ENCODE assay signal across 8 mouse cellular contexts in genomic region chr7:35269443-35270024, GRCm38 (mm10). TPM values are rescaled to one million over a fixed set of nuclear protein-coding genes. Genes with fewer than 3 reads are reported as not detected.
DNase-seq lines count a peak whose midpoint lies in the region; ATAC-seq lines count a peak whose summit lies in the region.

No protein-coding gene starts in this region.

- DNase-seq in frontal cortex, postnatal 36 days (ENCODE audit: low spot score in 2 of 2) = no peak
- DNase-seq in c-Kit-positive CD71-positive TER-119-positive erythroid progenitor cells, embryonic 14.5 days (ENCODE audit: low spot score) = peak; percentile 17
- DNase-seq in midbrain, embryonic 14.5 days = peak; percentile 66
- DNase-seq in thymus, postnatal 0 days (ENCODE audit: low spot score) = peak; percentile 47

- peak overlapping the region; percentile 54 for H3K4me2 ChIP-seq in forebrain, embryonic 15.5 days (replicated peaks)
- H3K4me2 ChIP-seq in hindbrain, embryonic 12.5 days (replicated peaks) = peak overlapping the region; percentile 63
- peak overlapping the region; percentile 49 for H3K4me2 ChIP-seq in limb, embryonic 15.5 days
- H3K4me2 ChIP-seq in midbrain, embryonic 14.5 days (ENCODE audit: low read length) = peak overlapping the region; percentile 65

- peaks cover 4% of the 10 kb centered on the region; the same call in 1 of the 2 replicates for H3K36me3 ChIP-seq in forebrain, embryonic 15.5 days
- H3K36me3 ChIP-seq in hindbrain, embryonic 12.5 days = peaks cover 5% of the 10 kb centered on the region
- no peaks in the 10 kb centered on the region for H3K36me3 ChIP-seq in limb, embryonic 15.5 days
- H3K36me3 ChIP-seq in midbrain, embryonic 14.5 days (ENCODE audit: control insufficient read depth, insufficient read depth, low read length) = 0 out of 2 replicates have a peak, but pooled peaks cover 3% of the 10 kb centered on the region

- H3K27me3 ChIP-seq in forebrain, embryonic 15.5 days = no peaks in the 10 kb centered on the region
- H3K27me3 ChIP-seq in hindbrain, embryonic 12.5 days = no peaks in the 10 kb centered on the region
- no peaks in the 10 kb centered on the region for H3K27me3 ChIP-seq in limb, embryonic 15.5 days
- H3K27me3 ChIP-seq in midbrain, embryonic 14.5 days (ENCODE audit: control insufficient read depth, insufficient read depth, low read length) = no peaks in the 10 kb centered on the region

- ATAC-seq in frontal cortex, adult (ENCODE audit: low TSS enrichment) = peak; percentile 31; the same call in 1 of the 2 replicates
- peak; percentile 64; the same call in 1 of the 2 replicates for ATAC-seq in forebrain, embryonic 15.5 days (replicated peaks)
- peak; percentile 54 for ATAC-seq in hindbrain, embryonic 12.5 days (ENCODE audit: low FRiP score)
- ATAC-seq in limb, embryonic 15.5 days (ENCODE audit: insufficient number of reproducible peaks, low FRiP score, low TSS enrichment, low read depth) = no peak
- ATAC-seq in midbrain, embryonic 14.5 days (ENCODE audit: low FRiP score, low TSS enrichment) = no peak

- WGBS in forebrain, embryonic 15.5 days = 10% methylated on average over 21 of the region's 21 CpGs
- WGBS in hindbrain, embryonic 12.5 days = 7% methylated on average over 21 of the region's 21 CpGs
- WGBS in limb, embryonic 15.5 days = 6% methylated on average over 21 of the region's 21 CpGs
- WGBS in midbrain, embryonic 14.5 days = 5% methylated on average over 21 of the region's 21 CpGs

- H3K4me3 ChIP-seq in forebrain, embryonic 15.5 days = peak overlapping the region; percentile 33
- H3K4me3 ChIP-seq in hindbrain, embryonic 12.5 days = peak overlapping the region; percentile 29
- peak overlapping the region; percentile 29 for H3K4me3 ChIP-seq in limb, embryonic 15.5 days
- H3K4me3 ChIP-seq in midbrain, embryonic 14.5 days (replicated peaks; ENCODE audit: low read depth, low read length) = peak overlapping the region; percentile 27

- peak overlapping the region; percentile 35; the same call in 1 of the 2 replicates for H3K9ac ChIP-seq in forebrain, embryonic 15.5 days (replicated peaks)
- H3K9ac ChIP-seq in hindbrain, embryonic 12.5 days = peak overlapping the region; percentile 33; the same call in 1 of the 2 replicates
- H3K9ac ChIP-seq in limb, embryonic 15.5 days = no peak overlapping the region
- H3K9ac ChIP-seq in midbrain, embryonic 14.5 days (replicated peaks; ENCODE audit: low read length) = peak overlapping the region; percentile 25; the same call in 1 of the 2 replicates

- no peak overlapping the region for H3K27ac ChIP-seq in forebrain, embryonic 15.5 days (replicated peaks)
- no peak overlapping the region for H3K27ac ChIP-seq in hindbrain, embryonic 12.5 days
- no peak overlapping the region for H3K27ac ChIP-seq in limb, embryonic 15.5 days
- no peak overlapping the region for H3K27ac ChIP-seq in midbrain, embryonic 14.5 days (replicated peaks; ENCODE audit: low read depth, low read length)

- peaks cover 9% of the 10 kb centered on the region for H3K4me1 ChIP-seq in forebrain, embryonic 15.5 days
- H3K4me1 ChIP-seq in hindbrain, embryonic 12.5 days = 0 out of 2 replicates have a peak, but pooled peaks cover 2% of the 10 kb centered on the region
- 0 out of 2 replicates have a peak, but pooled peaks cover 2% of the 10 kb centered on the region for H3K4me1 ChIP-seq in limb, embryonic 15.5 days
- H3K4me1 ChIP-seq in midbrain, embryonic 14.5 days (ENCODE audit: control insufficient read depth, insufficient read depth, low read length) = no peaks in the 10 kb centered on the region

- 0 out of 2 replicates have a peak, but pooled peaks cover 3% of the 10 kb centered on the region for H3K9me3 ChIP-seq in forebrain, embryonic 15.5 days
- H3K9me3 ChIP-seq in hindbrain, embryonic 12.5 days (replicated peaks) = peaks cover 5% of the 10 kb centered on the region
- peaks cover 6% of the 10 kb centered on the region for H3K9me3 ChIP-seq in limb, embryonic 15.5 days
- peaks cover 4% of the 10 kb centered on the region; the same call in 1 of the 2 replicates for H3K9me3 ChIP-seq in midbrain, embryonic 14.5 days (ENCODE audit: control insufficient read depth, low read length)

RNA-seq across cellular contexts. Expression of gene Gpatch1, which starts 48.7 kb away (rescaled TPM):
- polyA plus RNA-seq in forebrain, embryonic 15.5 days (2015; fragmentation: Nextera tagmentation; extraction: Ambion mirVana) = 22.8 and 25.2 TPM in 2 replicates
- 21.3 and 22.5 TPM in 2 replicates for polyA plus RNA-seq in hindbrain, embryonic 12.5 days (2016; fragmentation: Nextera tagmentation; extraction: Ambion mirVana)
- 14.8 and 16.1 TPM in 2 replicates for polyA plus RNA-seq in limb, embryonic 15.5 days (2015; fragmentation: Nextera tagmentation; extraction: Ambion mirVana)
- polyA plus RNA-seq in midbrain, embryonic 14.5 days (2014; fragmentation: Nextera tagmentation; extraction: Ambion mirVana) = 19.7 and 22.8 TPM in 2 replicates
- polyA plus RNA-seq in thymus, postnatal 0 days (2015; fragmentation: Nextera tagmentation; extraction: Ambion mirVana) = 15.6 and 16.8 TPM in 2 replicates

RNA-seq across cellular contexts. Expression of gene Lrp3, which starts 54.2 kb away (rescaled TPM):
- 25.3 and 26.4 TPM in 2 replicates for polyA plus RNA-seq in forebrain, embryonic 15.5 days (2015; fragmentation: Nextera tagmentation; extraction: Ambion mirVana)
- 17.9 and 19.3 TPM in 2 replicates for polyA plus RNA-seq in hindbrain, embryonic 12.5 days (2016; fragmentation: Nextera tagmentation; extraction: Ambion mirVana)
- polyA plus RNA-seq in limb, embryonic 15.5 days (2015; fragmentation: Nextera tagmentation; extraction: Ambion mirVana) = 8.3 and 8.8 TPM in 2 replicates
- 33.3 and 35.8 TPM in 2 replicates for polyA plus RNA-seq in midbrain, embryonic 14.5 days (2014; fragmentation: Nextera tagmentation; extraction: Ambion mirVana)
- polyA plus RNA-seq in thymus, postnatal 0 days (2015; fragmentation: Nextera tagmentation; extraction: Ambion mirVana) = 0.42 and 0.43 TPM in 2 replicates

Comparison
In these comparisons a context has a peak if more than half of its experiments do, and no peak if none do; other contexts are left out.
1. ATAC-seq: peak in frontal cortex, adult (single experiment), forebrain, embryonic 15.5 days (single experiment) and hindbrain, embryonic 12.5 days (single experiment); none in limb, embryonic 15.5 days (single experiment) and midbrain, embryonic 14.5 days (single experiment).
2. DNase-seq: peak in c-Kit-positive CD71-positive TER-119-positive erythroid progenitor cells, embryonic 14.5 days (single experiment), midbrain, embryonic 14.5 days (single experiment) and thymus, postnatal 0 days (single experiment); none in frontal cortex, postnatal 36 days (0 of 2).
3. Peak in every context shown above with its lines, with median percentiles within 50 percentile points of each other: H3K4me2 ChIP-seq and H3K4me3 ChIP-seq.